Mouse (Mus musculus) adrenal gland, postnatal 0 days (tissue): Measurements from ENCODE around the gene Olfr811. TPM values are rescaled to one million over a fixed set of nuclear protein-coding genes. Genes with fewer than 3 reads are reported as not detected.

Experiments
- polyA plus RNA-seq: library from polyadenylated mRNA; unstranded; fragments of >200 nt; fragmentation: Nextera tagmentation; extraction: Ambion mirVana; gene quantifications from 2 replicates; pipeline ENCODE4 v1.2.1, GENCODE M21; 2015

Gene Olfr811
- polyA plus RNA-seq = not detected in 2 replicates

DNA sequence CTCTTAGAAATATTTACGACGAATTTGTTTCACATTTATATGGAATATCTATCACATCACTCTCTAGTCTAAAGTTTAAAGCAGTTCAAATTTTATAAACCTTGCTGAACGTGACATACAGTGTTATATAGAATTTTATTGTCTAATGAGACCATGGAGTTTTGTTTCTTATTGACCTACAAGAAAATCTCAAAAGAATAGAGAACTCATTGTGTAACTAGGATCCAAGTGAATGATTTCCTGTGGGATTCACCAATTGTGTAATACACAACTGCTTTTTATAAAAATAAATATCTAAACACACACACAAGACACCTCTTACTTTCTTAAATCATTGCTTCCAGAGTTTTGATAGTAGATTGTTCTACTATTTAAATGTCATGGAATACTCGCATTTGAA, at the start of gene Olfr811:
Olfr811 (minus strand) TSS at position 101 of the 400 bp plus-strand sequence.

DNA sequence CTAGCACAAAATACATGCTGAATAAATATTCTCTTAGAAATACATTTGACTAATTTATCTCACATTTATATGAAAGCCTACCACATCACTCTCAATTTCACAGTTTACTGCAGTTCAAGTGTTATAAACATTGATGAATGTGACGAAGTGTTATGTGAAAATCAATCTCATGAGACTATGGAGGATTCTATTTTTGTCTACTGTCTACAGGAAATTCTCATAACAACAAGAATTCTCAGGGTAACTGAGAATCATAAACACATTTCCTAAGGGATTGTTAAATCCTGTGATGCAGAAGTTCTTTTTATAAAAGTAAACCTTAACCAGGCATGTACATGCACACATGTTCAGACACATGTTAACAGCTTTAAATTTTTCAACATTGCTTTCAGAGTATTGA, 41.8 kb upstream of the Olfr811 start, which contains the start of gene Olfr812:
Olfr812 (minus strand) TSS at position 101 of the 400 bp plus-strand sequence.

DNA sequence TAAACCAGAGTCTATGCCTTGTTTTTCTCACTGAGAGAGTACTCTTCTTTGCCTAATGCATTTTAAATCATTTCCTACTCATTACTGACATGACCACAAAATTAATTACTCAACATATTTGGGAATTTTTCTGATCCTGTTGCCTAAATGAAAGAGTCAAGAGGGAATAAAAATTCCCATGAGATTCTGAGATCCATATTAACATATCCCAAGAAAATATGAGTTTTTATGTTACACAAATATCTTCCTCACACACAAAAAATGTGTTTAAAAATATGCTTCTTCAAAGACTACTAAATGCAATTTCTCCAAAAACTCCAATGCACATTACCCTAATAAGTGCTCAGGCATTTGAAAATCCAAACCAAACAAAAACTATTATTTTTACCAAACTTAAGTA, 9.4 kb downstream of the Olfr811 start, which contains the start of gene Olfr810:
Olfr810 (minus strand) TSS at position 101 of the 400 bp plus-strand sequence.

GRCm38 (mm10) chr10:129774338-129774737, 29.9 kb downstream of the Olfr811 start, which contains the start of gene Olfr809:
TSS of gene Olfr809 (plus strand) at chr10:129774638.

GRCm38 (mm10) chr10:129765182-129765581, 39.0 kb downstream of the Olfr811 start, which contains the start of gene Olfr808:
TSS of gene Olfr808 (plus strand) at chr10:129765482.

DNA sequence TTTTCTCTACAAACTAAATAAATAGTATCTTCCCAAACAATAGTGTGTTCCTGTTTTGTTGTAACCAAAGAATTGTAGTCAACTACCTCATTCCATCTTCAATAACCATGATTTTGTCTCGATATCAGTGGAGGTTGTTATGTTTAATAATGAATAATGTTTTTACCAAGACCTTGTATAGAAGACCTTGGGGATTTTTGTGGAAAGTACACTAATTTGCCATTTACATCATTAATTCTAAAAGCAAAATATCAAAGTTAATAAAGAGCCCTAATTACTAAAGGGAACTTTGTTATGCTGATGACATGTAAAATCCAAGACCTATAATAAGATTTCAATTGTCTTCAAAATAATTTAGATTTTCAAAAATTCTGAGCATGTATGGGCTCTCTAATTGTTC, 46.5 kb downstream of the Olfr811 start, which contains the start of gene Olfr807:
Olfr807 (minus strand) TSS at position 101 of the 400 bp plus-strand sequence.

Other genes starting within 250 kb of the Olfr811 start
- not detected in 2 replicates for gene Olfr794, start 236.7 kb downstream of the Olfr811 start, polyA plus RNA-seq
- gene Olfr796, start 191.8 kb downstream of the Olfr811 start, polyA plus RNA-seq = not detected in 2 replicates
- not detected in 2 replicates for gene Olfr798, start 176.5 kb downstream of the Olfr811 start, polyA plus RNA-seq
- gene Olfr799, start 166.9 kb downstream of the Olfr811 start, polyA plus RNA-seq = not detected in 2 replicates
- gene Olfr800, start 146.7 kb downstream of the Olfr811 start, polyA plus RNA-seq = not detected in 2 replicates
- not detected in 2 replicates for gene Olfr801, start 130.5 kb downstream of the Olfr811 start, polyA plus RNA-seq
- gene Olfr802, start 116.2 kb downstream of the Olfr811 start, polyA plus RNA-seq = 0.03 and 0.04 TPM in 2 replicates
- not detected in 2 replicates for gene Olfr803, start 110.1 kb downstream of the Olfr811 start, polyA plus RNA-seq
- gene Olfr804, start 101.2 kb downstream of the Olfr811 start, polyA plus RNA-seq = not detected in 2 replicates
- gene Olfr805, start 75.0 kb downstream of the Olfr811 start, polyA plus RNA-seq = not detected in 2 replicates
- not detected in 2 replicates for gene Olfr806, start 62.5 kb downstream of the Olfr811 start, polyA plus RNA-seq
- not detected in 2 replicates for gene Olfr807, start 46.6 kb downstream of the Olfr811 start, polyA plus RNA-seq
- gene Olfr808, start 38.9 kb downstream of the Olfr811 start, polyA plus RNA-seq = not detected in 2 replicates
- gene Olfr809, start 29.8 kb downstream of the Olfr811 start, polyA plus RNA-seq = not detected in 2 replicates
- not detected in 2 replicates for gene Olfr810, start 9.5 kb downstream of the Olfr811 start, polyA plus RNA-seq
- gene Olfr812, start 41.7 kb upstream of the Olfr811 start, polyA plus RNA-seq = not detected in 2 replicates
- gene Olfr813, start 51.0 kb upstream of the Olfr811 start, polyA plus RNA-seq = not detected in 2 replicates
- gene Olfr814, start 75.5 kb upstream of the Olfr811 start, polyA plus RNA-seq = not detected in 2 replicates
- gene Olfr815, start 101.5 kb upstream of the Olfr811 start, polyA plus RNA-seq = not detected in 2 replicates
- not detected in 2 replicates for gene Olfr816, start 111.2 kb upstream of the Olfr811 start, polyA plus RNA-seq
- gene Olfr818, start 144.7 kb upstream of the Olfr811 start, polyA plus RNA-seq = not detected in 2 replicates
- not detected in 2 replicates for gene Olfr819, start 162.9 kb upstream of the Olfr811 start, polyA plus RNA-seq
- not detected in 2 replicates for gene Olfr247, start 171.7 kb upstream of the Olfr811 start, polyA plus RNA-seq
- not detected in 2 replicates for gene Gm10310, start 180.7 kb upstream of the Olfr811 start, polyA plus RNA-seq
- not detected in 2 replicates for gene Olfr820, start 208.2 kb upstream of the Olfr811 start, polyA plus RNA-seq
- gene Olfr821, start 226.0 kb upstream of the Olfr811 start, polyA plus RNA-seq = not detected in 2 replicates